Mouse (Mus musculus): ENCODE measurements around the gene Sdk1.

Sdk1 gene

GRCm38 (mm10) chr5:142163483-142163882 is 922.2 kb downstream of the Sdk1 start:
- no peak for DNase-seq

GRCm38 (mm10) chr5:142173636-142174035 is 932.3 kb downstream of the Sdk1 start:
- no peak for DNase-seq

- DNase-seq, result no peak
Observed at GRCm38 (mm10) chr5:142178164-142178563, 936.9 kb downstream of the Sdk1 start.

- no peak for DNase-seq
Observed at GRCm38 (mm10) chr5:142179304-142179703, 938.0 kb downstream of the Sdk1 start.

GRCm38 (mm10) chr5:142181862-142182261 is 940.6 kb downstream of the Sdk1 start:
- DNase-seq, result no peak

- DNase-seq, result no peak
Observed at GRCm38 (mm10) chr5:142188765-142189164, 947.5 kb downstream of the Sdk1 start.

- DNase-seq, result no peak
Observed at GRCm38 (mm10) chr5:142209911-142210310, 968.6 kb downstream of the Sdk1 start.

GRCm38 (mm10) chr5:142212252-142212651 is 971.0 kb downstream of the Sdk1 start:
- no peak for DNase-seq

- DNase-seq, result no peak
Observed at GRCm38 (mm10) chr5:142215981-142216380, 974.7 kb downstream of the Sdk1 start.

GRCm38 (mm10) chr5:142220851-142221503 is 979.7 kb downstream of the Sdk1 start:
- DNase-seq, result no peak

GRCm38 (mm10) chr5:142228957-142229810 is 987.9 kb downstream of the Sdk1 start:
- DNase-seq, result no peak

- DNase-seq, result no peak
Observed at GRCm38 (mm10) chr5:142229811-142230205, 988.5 kb downstream of the Sdk1 start.

- DNase-seq, result no peak
Observed at GRCm38 (mm10) chr5:142240288-142240687, 999.0 kb downstream of the Sdk1 start.

GRCm38 (mm10) chr5:142242597-142242996 is 1001.3 kb downstream of the Sdk1 start:
- no peak for DNase-seq

- no peak for DNase-seq
Observed at GRCm38 (mm10) chr5:142243069-142243468, 1001.8 kb downstream of the Sdk1 start.

GRCm38 (mm10) chr5:142256231-142256630 is 1014.9 kb downstream of the Sdk1 start:
- no peak for DNase-seq

- DNase-seq, result no peak
Observed at GRCm38 (mm10) chr5:142258716-142259115, 1017.4 kb downstream of the Sdk1 start.

GRCm38 (mm10) chr5:142262060-142262459 is 1020.8 kb downstream of the Sdk1 start:
- DNase-seq, result no peak

Data from spleen, adult 18-20 months (tissue).